Mouse (Mus musculus) CD4-positive, CD25-positive, alpha-beta regulatory T cell (primary cell): ENCODE data around the gene Usp17lb. TPM values are rescaled to one million over a fixed set of nuclear protein-coding genes. Genes with fewer than 3 reads are reported as not detected.

ENCODE experiments used
- polyA plus RNA-seq: library from polyadenylated mRNA; unstranded; fragments of 100-300 nt; shearing (Covaris generic); gene quantifications from one replicate; pipeline ENCODE4 v1.2.1, GENCODE M21; 2017

The Usp17lb gene
- polyA plus RNA-seq = not detected

DNA sequence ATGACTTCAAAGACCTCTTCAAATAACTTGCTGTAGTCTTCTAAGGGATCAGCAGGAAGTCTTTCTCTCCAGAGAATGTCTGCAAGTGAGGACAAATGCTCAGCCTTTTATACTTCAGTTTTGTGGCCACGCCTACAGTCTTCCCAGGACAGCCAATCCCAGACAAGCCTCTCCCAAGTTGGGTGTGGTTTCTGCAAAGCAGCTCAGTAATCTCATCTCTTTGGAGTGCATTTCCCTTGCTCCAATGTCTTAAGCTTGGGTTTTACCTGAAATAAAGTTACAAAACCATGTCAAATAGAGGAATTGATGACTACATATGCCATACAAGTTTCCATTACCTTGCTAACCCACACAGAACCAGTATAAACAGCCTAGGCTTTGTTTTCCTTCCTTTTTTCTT is at the start of gene Usp17lb:
Usp17lb (minus strand) TSS at position 101 of the 400 bp plus-strand sequence.

DNA sequence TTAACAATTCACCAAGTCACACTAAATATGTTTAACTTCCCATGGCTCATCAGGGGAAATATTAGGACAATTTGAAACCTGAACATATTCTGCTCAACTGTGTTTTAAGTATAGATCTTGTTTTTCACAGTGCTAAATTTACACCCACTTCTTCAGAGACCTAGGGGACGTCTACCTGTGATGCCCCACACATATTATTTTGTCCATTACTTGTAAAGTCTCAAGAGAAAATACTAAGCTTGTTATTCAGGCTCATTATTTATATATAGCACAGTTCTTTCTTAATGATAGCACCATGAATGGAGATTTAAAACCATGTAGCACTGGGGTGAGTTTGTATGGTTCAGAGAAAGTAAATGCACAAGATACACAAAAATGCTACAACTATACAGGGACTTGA is 35.3 kb upstream of the Usp17lb start, which contains the start of gene Olfr665:
Olfr665 (plus strand) TSS at position 301 of the 400 bp plus-strand sequence.

DNA sequence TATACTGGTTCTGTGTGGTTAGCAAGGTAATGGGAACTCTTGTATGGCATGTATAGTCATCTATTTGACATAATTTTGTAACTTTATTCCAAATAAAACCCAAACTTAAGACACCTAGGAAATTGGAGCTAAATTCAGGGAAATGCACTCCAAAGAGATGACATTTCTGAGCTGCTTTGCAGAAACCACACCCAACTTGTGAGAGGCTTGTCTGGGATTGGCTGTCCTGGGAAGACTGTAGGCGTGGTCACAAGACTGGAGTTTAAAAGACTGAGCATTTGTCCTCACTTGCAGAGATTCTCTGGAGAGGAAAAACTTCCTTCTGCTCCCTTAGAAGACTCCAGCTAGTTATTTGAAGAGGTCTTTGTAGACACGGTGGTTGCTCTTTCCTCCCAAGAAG is 14.3 kb upstream of the Usp17lb start, which contains the start of gene Usp17la:
Usp17la (plus strand) TSS at position 301 of the 400 bp plus-strand sequence.

Other genes starting within 250 kb of the Usp17lb start
- not detected for gene Olfr655, start 240.8 kb downstream of the Usp17lb start, polyA plus RNA-seq
- not detected for gene Olfr656, start 228.6 kb downstream of the Usp17lb start, polyA plus RNA-seq
- not detected for gene Olfr657, start 217.8 kb downstream of the Usp17lb start, polyA plus RNA-seq
- not detected for gene Olfr658, start 195.3 kb downstream of the Usp17lb start, polyA plus RNA-seq
- 0.04 TPM for gene Olfr659, start 175.8 kb downstream of the Usp17lb start, polyA plus RNA-seq
- gene Olfr661, start 156.1 kb downstream of the Usp17lb start, polyA plus RNA-seq = not detected
- gene Usp17le, start 65.1 kb downstream of the Usp17lb start, polyA plus RNA-seq = not detected
- gene Usp17la, start 14.4 kb upstream of the Usp17lb start, polyA plus RNA-seq = 0.14 TPM
- gene Olfr665, start 35.4 kb upstream of the Usp17lb start, polyA plus RNA-seq = not detected
- gene Olfr666, start 53.3 kb upstream of the Usp17lb start, polyA plus RNA-seq = not detected
- gene Olfr667, start 78.9 kb upstream of the Usp17lb start, polyA plus RNA-seq = not detected
- not detected for gene Olfr668, start 85.5 kb upstream of the Usp17lb start, polyA plus RNA-seq
- gene Olfr669, start 91.6 kb upstream of the Usp17lb start, polyA plus RNA-seq = not detected
- gene Olfr670, start 120.0 kb upstream of the Usp17lb start, polyA plus RNA-seq = not detected
- 0.13 TPM for gene Olfr671, start 136.5 kb upstream of the Usp17lb start, polyA plus RNA-seq
- not detected for gene Olfr672, start 159.4 kb upstream of the Usp17lb start, polyA plus RNA-seq
- gene Olfr675, start 185.9 kb upstream of the Usp17lb start, polyA plus RNA-seq = 0.08 TPM
- gene Olfr676, start 190.1 kb upstream of the Usp17lb start, polyA plus RNA-seq = not detected
- not detected for gene Olfr677, start 208.8 kb upstream of the Usp17lb start, polyA plus RNA-seq
- gene Olfr678, start 221.9 kb upstream of the Usp17lb start, polyA plus RNA-seq = not detected
- gene Olfr679, start 238.6 kb upstream of the Usp17lb start, polyA plus RNA-seq = not detected